Mouse (Mus musculus) right cerebral cortex, adult 18-20 months (tissue): ENCODE data around the gene Dop1a.
A peak's percentile ranks its signal among the peaks of the same experiment; 100 is the strongest.

ENCODE experiments used
- DNase-seq: peaks from one replicate; pipeline ENCODE4 v3.0.0; 2022; ENCODE audit warnings: mixed read lengths

The Dop1a gene

DNA sequence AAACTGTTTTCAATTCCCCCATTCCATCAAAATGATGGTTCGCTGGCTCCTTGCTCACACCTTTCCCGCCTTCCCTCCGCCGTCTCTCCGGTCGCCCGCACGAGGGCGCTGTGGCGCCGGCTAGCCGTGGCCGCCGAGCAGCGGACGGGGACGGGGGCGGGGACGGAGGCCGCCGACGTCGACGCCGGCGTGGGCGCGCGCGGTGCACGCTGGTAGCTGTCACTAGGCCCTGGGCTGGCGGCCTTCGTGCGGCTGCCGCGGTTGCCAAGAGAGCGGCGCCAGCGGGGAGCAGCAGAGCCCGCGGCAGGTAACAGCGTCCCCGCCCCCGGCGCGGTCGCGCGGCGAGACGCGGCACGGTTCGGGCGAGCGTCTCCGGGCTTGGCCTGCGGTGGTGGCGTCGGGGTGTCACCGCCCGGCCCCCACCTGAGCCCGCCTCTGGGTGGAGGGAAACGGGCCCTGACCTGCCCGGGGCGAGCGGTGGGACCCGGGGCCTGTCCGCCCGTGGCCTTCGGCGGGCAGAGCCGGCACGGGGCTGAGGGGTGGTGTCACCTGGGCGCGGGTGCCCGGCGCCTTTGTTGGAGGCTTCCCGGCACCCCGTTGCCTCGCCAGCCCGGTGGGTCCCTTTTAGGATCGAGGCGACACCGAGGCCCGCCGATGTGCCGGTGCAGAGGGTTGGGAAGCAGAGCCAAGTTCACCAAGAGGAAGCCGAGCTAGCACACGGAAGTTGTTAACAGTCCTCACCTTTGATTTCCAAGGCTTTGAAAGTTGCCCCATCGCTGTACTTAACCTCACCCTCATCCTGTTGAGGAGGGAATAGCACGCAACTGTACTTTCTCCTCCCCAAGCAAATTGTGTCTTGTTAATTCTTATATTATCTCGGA, at the start of gene Dop1a:
Gene Dop1a (plus strand): TSS at position 165 of the 881 bp plus-strand sequence.
- peak; percentile 92 for DNase-seq

DNA sequence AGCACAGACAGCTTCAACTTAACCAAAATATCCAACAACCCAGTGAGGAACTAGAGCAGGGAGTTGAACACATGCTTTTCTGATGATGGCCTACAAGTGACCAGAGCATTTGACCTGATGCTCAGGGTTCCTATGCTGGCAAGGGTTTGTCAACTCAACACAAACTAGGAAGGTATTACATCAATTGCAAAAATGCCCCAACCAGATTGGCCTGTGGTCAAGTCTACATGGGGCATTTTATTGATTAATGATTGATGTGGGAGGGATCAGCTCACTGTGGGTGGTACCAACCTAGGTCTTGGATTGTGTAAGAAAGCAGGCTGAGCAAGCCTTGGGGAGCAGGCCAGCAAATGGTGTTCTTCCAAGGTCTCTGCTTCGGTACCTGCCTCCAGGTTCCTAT, 49.0 kb upstream of the Dop1a start:
- DNase-seq: no peak

DNA sequence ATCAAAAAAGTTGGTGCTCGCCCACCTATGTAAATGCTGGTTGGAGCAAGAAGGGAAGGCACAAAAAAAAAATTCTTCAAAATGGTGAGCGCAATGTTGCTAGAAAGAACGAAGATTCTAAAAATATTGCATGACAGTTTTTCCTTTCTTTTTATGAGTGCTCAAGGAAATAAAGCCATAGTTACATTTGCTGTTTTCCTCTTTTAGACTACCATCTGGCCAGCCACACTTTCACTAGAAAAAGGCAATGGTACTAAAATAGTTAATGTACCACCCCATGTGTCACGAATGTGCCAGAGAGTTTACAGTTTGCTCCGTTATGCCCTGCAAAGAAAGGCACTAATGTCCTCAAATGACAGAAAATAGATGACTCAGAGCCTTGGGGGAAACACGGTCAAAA, 47.6 kb upstream of the Dop1a start:
- peak; percentile 43 for DNase-seq

GRCm38 (mm10) chr9:86423331-86423730, 43.6 kb upstream of the Dop1a start:
- no peak for DNase-seq

DNA sequence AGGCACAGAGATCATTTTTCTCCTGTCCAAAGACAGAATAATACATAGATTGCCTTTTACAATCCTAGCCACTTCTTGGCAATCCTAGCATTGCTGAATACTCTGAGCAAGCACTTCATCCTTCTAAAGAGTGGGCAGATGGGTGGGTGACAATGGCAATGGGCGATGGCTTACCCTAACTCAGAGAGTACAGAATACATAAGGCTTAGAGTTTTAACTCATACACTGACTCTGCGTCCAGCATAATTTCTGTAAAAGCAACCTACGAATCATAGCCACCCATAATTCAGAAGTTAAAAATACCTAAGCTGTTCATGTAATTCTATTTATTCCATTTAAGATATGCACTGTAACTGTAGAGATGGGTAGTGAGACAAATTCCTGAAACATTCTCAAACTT, 31.4 kb upstream of the Dop1a start:
- DNase-seq: no peak

DNA sequence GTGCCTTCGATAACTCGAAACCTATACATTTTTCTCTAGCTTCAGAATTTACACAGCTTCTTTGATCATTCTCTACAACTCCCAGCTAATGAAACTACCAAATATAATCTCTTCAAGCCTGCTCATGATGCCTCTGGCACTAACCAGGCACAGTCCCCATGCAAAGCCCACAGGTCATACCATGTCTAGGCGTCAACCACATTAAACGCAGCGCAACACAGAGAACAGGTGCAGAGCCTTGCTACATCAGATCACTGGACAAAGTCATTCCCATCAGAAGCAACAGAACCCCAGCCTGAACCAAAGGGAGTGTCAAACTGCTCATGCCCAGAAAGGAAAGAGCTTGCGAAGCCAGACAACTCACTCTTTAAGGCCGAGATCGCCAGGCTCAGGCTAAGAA, 30.3 kb upstream of the Dop1a start:
- DNase-seq: no peak

DNA sequence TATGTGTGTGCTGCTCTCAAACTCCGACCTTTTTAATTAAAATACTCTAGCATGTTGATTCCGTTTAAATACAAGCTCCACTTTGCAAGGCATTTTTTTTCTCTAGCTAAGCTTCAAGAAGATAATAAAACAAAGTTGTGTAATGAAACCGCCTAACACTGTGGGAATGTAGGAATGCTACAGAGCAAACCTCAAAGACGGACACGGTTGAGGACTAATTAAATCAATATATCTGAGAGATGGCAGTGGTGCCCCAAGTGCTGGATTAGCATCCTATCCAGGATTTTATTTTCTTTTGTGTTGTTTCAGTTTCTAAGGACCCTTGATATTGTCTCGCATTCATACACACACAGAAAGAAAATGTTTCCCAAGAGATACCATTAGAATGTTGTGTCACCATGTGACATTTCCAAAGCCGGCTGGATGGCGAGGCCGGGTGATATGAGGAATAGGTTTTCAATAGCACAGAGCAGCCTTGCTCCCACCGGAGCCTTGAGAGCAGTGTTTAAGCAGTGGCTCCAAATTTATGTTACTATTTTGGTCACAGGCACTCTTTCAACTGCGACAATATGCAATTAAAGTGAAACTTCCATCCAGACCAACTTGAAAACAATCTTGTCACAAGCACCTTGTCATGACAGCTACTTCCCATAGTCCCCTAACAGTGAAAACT, 28.5 kb upstream of the Dop1a start:
- no peak for DNase-seq

GRCm38 (mm10) chr9:86442248-86442647, 24.7 kb upstream of the Dop1a start:
- DNase-seq: no peak

- no peak for DNase-seq
These were observed 20.1 kb upstream of the Dop1a start for GRCm38 (mm10) chr9:86446847-86447246.

GRCm38 (mm10) chr9:86447431-86447830, 19.5 kb upstream of the Dop1a start:
- no peak for DNase-seq

GRCm38 (mm10) chr9:86449581-86449980, 17.4 kb upstream of the Dop1a start:
- peak; percentile 73 for DNase-seq

- peak; percentile 41 for DNase-seq
These were observed 15.9 kb upstream of the Dop1a start for GRCm38 (mm10) chr9:86451094-86451493.

- peak; percentile 75 for DNase-seq
These were observed 15.3 kb upstream of the Dop1a start for GRCm38 (mm10) chr9:86451617-86452016.

GRCm38 (mm10) chr9:86453626-86454025, 13.3 kb upstream of the Dop1a start:
- no peak for DNase-seq

- DNase-seq: peak; percentile 90
These were observed 2.5 kb upstream of the Dop1a start, which contains the start of gene Ube2cbp for GRCm38 (mm10) chr9:86464151-86465105. Gene Ube2cbp, minus strand, starts transcription at chr9:86464950.

GRCm38 (mm10) chr9:86475956-86476355, 9.0 kb downstream of the Dop1a start:
- DNase-seq: peak; percentile 18

DNA sequence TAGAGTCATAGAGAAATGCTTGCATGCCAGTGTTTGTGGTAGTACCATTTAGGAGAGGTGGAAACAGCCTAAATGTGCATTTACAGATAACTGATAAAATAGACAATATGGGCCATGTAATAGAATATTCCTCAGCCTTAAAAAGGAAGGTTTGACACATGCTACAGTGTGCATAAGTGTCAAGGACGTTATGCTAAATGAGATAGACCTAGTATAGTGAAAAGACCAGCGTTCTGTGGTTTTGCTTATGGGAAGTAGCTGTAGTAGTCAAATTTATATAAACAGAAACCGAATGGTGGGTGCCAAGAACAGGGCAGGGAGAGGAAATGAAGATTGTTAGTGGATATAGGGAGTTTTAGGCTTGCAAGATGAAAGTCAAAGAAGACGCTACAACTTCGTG, 9.8 kb downstream of the Dop1a start:
- no peak for DNase-seq

DNA sequence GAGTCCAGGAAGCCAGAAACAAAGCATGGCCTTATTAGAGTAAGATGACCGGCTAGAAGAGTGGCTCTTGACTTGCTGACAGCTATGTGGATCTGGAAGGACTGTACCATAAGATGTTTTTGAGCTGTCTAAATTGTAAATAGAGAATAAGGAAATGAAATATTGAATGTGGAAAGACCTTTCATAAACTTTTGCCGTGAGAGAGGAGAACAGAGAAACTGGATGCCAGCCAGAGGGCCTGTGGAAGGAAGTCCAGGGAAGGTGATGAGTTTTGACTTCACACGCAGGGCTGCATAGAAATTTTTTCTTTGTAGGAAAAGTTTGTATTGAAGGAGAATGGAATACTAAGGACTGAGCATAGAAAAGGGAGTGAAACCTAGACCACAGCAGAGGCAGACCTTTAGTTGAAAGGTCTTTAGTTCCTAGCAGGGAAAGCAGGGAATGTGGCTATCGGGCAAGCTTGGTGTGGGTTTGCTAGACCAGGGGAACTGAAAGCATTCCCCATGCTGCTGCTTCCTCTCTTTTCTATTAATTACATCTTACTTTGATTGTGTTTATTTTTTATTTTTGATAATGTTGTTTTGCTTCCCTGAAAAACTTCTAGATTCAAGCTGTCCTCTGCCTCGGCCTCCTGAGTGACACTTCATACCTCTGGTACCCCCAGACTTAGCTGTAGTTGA, 11.6 kb downstream of the Dop1a start:
- no peak for DNase-seq

DNA sequence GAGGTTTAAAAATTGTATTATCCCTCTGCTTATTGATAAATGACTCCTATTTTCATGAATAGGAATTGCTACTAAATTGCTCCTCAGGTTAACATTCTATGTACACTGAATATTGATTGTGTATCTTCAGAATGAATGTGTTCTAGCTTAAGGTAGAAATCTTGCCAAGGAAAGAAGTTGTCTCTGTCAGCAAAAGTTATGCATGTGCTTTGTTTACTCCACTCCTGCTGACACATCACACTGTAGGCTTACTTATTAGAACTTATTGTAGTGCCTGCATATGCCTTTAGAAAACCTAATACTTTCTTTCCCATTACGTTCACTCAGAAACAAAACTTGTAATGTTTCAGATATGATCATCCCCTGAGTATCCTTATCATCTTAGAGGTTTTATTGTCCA, 15.3 kb downstream of the Dop1a start:
- DNase-seq: no peak

DNA sequence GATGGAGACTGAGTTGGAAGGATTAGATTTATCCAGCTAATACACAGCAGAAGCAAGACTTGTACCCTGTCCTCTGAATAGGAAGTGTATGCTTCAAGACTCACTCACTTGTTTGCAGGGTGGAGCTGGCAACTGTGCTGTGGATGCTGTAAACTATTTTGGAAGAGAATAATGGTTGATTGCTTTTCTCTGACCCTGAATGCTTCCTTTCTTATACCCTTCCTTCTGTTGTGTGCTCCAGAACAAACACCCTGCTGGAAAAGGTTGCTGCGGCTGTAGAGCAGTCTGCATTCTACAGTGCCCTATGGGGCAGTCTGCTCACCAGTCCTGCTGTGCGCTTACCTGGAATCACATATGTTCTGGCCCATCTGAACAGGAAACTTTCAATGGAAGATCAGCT, 24.8 kb downstream of the Dop1a start:
- no peak for DNase-seq

DNA sequence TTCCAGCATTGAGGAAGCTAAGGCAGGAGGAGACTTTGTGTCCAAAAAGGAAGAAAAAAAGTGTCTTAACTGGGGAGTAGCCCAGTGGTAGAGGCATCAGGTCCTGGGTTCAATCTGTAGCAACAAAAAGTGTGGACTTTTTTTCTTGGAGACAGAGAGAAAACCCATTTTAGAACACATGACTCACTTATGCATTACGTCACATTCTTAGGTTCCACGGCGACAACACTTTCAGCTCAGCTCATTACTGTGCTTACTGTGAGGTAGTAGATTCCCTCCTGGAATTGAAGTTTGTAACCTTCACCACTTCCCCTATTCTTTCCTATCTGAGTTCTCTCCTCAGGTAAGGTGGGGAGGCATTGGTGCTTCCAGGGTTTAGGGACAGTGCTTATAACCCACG, 29.3 kb downstream of the Dop1a start:
- peak; percentile 24 for DNase-seq

GRCm38 (mm10) chr9:86499083-86499482, 32.1 kb downstream of the Dop1a start:
- DNase-seq: peak; percentile 24
